In the genomic region with DNA sequence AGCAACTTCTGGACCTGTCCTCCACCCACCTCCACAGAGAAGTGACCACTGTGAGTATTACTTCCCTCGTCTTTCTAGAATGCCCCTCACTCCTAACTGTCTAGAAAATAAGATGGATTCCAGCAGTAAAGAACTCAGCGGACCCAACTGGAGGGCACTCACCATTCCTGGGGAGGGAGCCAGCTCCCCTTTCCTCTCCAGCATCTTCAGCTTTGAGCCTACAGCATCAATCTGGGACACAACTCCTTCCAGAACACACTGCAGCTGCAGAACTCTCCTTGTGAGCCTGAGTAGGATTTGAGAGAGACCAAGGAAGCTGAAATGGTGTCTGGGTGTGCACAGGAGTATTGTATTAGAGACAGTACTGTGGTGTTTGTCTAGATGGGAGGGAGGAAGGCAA, we compare ENCODE assay signal across 22 mouse cellular contexts. TPM values are rescaled to one million over a fixed set of nuclear protein-coding genes. Genes with fewer than 3 reads are reported as not detected.
"Had no signal": no experiment of that assay in that cellular context is flagged by ENCODE, and none has a peak within 500 bp of the region (broad histone marks: within the 10 kb centered on the region; RNA-seq: fewer than 3 reads in every experiment).

No protein-coding gene starts in this region.

- H3K27me3 ChIP-seq: neural tube, embryonic 12.5 days; stomach, embryonic 15.5 days had no signal

- H3K9ac ChIP-seq: neural tube, embryonic 12.5 days; neural tube, embryonic 13.5 days; neural tube, embryonic 15.5 days; stomach, embryonic 15.5 days had no signal

- DNase-seq: right cerebral cortex, adult 18-20 months; right cerebral cortex, postnatal 14 days; right cerebral cortex, postnatal 25 days; right cerebral cortex, postnatal 4 days; spleen, adult 18-20 months; thymus, adult 18-20 months; thymus, adult 2 months; thymus, postnatal 14 days; thymus, postnatal 25 days; thymus, postnatal 36 days; thymus, postnatal 4 days had no signal

- H3K4me2 ChIP-seq: neural tube, embryonic 12.5 days; neural tube, embryonic 13.5 days; neural tube, embryonic 15.5 days; stomach, embryonic 15.5 days had no signal

- H3K9me3 ChIP-seq: neural tube, embryonic 12.5 days; neural tube, embryonic 13.5 days; neural tube, embryonic 15.5 days; stomach, embryonic 15.5 days had no signal

- H3K27ac ChIP-seq: neural tube, embryonic 12.5 days; neural tube, embryonic 13.5 days; neural tube, embryonic 15.5 days; stomach, embryonic 15.5 days; stomach, postnatal 0 days had no signal

- H3K36me3 ChIP-seq: neural tube, embryonic 15.5 days; stomach, embryonic 15.5 days had no signal

- H3K4me3 ChIP-seq: neural tube, embryonic 12.5 days; neural tube, embryonic 13.5 days; neural tube, embryonic 15.5 days; stomach, embryonic 15.5 days had no signal

RNA-seq across cellular contexts. Expression of gene Pkd2l1, which starts 43.3 kb away (rescaled TPM):
- total RNA-seq: neutrophil, adult 5-6 weeks had no signal
- polyA plus RNA-seq: spleen, adult 2 months; stomach, embryonic 14.5 days; stomach, embryonic 15.5 days; stomach, embryonic 16.5 days; stomach, postnatal 0 days; urinary bladder, adult 2 months had no signal

RNA-seq across cellular contexts. Expression of gene Scd3, which starts 54.1 kb away (rescaled TPM):
- total RNA-seq: neutrophil, adult 5-6 weeks had no signal
- polyA plus RNA-seq: small intestine, adult 2 months; spleen, adult 2 months had no signal
